Mouse (Mus musculus) c-Kit-positive CD71-positive TER-119-positive erythroid progenitor cells, embryonic 14.5 days (primary cell): ENCODE measurements around the gene Entpd5.

Source experiments
- DNase-seq: peaks from one replicate; pipeline ENCODE4 v3.0.0-alpha.2; 2013; ENCODE audit warnings: low spot score

The Entpd5 gene

GRCm38 (mm10) chr12:84336963-84337625, 71.7 kb downstream of the Entpd5 start:
- DNase-seq, result no peak

GRCm38 (mm10) chr12:84327111-84327512, 81.7 kb downstream of the Entpd5 start:
- no peak for DNase-seq
